ENCODE assay signal across 8 mouse cellular contexts in genomic region chr12:3981350-3982131, GRCm38 (mm10). TPM values are rescaled to one million over a fixed set of nuclear protein-coding genes. Genes with fewer than 3 reads are reported as not detected.
A peak's percentile ranks its signal among the peaks of the same experiment; 100 is the strongest.
DNase-seq lines count a peak whose midpoint lies in the region; ATAC-seq and TF ChIP-seq lines count a peak whose summit lies in the region.

No protein-coding gene starts in this region.

- peak; percentile 99 for DNase-seq in ES-E14 (ENCODE audit: low read depth, low spot score)
- DNase-seq in cerebellum, adult 11 months: peak; percentile 75
- DNase-seq in forebrain, embryonic 14.5 days (ENCODE audit: low spot score): peak; percentile 87
- peak; percentile 80 to 83 for DNase-seq in heart, postnatal 14 days
- peak; percentile 68 for DNase-seq in large intestine, adult 2 months (ENCODE audit: low read depth, low spot score)
- peak; percentile 86 for DNase-seq in testis, postnatal 10 days (ENCODE audit: low spot score)

- in situ Hi-C loops in ES-E14 (cut with MboI; ENCODE audit: low sequenced_read_pairs in 2 of 2, unreplicated experiment in 2 of 2): loop anchor here in 1 of 2 experiments (5.0 kb wide), 1 partner anchor 96 kb away; no protein-coding TSS in a partner anchor

- intact Hi-C loops in heart, postnatal 14 days (cut with DNase I): no loop called here

- peak overlapping the region; percentile 81 for H3K4me2 ChIP-seq in forebrain, embryonic 14.5 days (ENCODE audit: low read length)
- H3K4me2 ChIP-seq in liver, embryonic 16.5 days (ENCODE audit: low read depth, low read length): peak overlapping the region; percentile 66
- peak overlapping the region; percentile 90 for H3K4me2 ChIP-seq in neural tube, embryonic 12.5 days (replicated peaks)

- H3K4me3 ChIP-seq in ES-E14 (ENCODE audit: insufficient read depth in 1 of 2, low read depth in 1 of 2, low read length in 2 of 2, poor library complexity in 1 of 2, severe bottlenecking in 1 of 2): peak overlapping the region; percentile 85 to 99
- H3K4me3 ChIP-seq in forebrain, embryonic 14.5 days (ENCODE audit: low read depth, low read length): peak overlapping the region; percentile 35
- peak overlapping the region; percentile 46 for H3K4me3 ChIP-seq in liver, embryonic 16.5 days (ENCODE audit: low read depth, low read length)
- peak overlapping the region; percentile 27 for H3K4me3 ChIP-seq in neural tube, embryonic 12.5 days

- peak overlapping the region; percentile 72 for H3K9ac ChIP-seq in ES-E14 (ENCODE audit: insufficient read depth, low read depth, low read length, poor library complexity, severe bottlenecking)
- peak overlapping the region; percentile 56 for H3K9ac ChIP-seq in forebrain, embryonic 14.5 days (ENCODE audit: low read length)
- H3K9ac ChIP-seq in liver, embryonic 16.5 days (ENCODE audit: low read depth, low read length): 0 out of 2 replicates have a peak overlapping the region, but pooled peaks have one; percentile 34
- H3K9ac ChIP-seq in neural tube, embryonic 12.5 days: peak overlapping the region; percentile 46

- WGBS in forebrain, embryonic 14.5 days: 1% methylated on average over 40 of the region's 41 CpGs
- WGBS in large intestine, adult 2 months: under 1% methylated on average over 41 of the region's 41 CpGs
- WGBS in liver, embryonic 16.5 days (ENCODE audit: insufficient replicate concordance): under 1% methylated on average over 41 of the region's 41 CpGs
- WGBS in neural tube, embryonic 12.5 days: 1% methylated on average over 40 of the region's 41 CpGs

- H3K36me3 ChIP-seq in ES-E14 (ENCODE audit: control insufficient read depth, insufficient read depth, low read length, poor library complexity, severe bottlenecking): no peaks in the 10 kb centered on the region
- peaks cover 36% of the 10 kb centered on the region for H3K36me3 ChIP-seq in forebrain, embryonic 14.5 days (ENCODE audit: control insufficient read depth, insufficient read depth, low read length)
- no peaks in the 10 kb centered on the region for H3K36me3 ChIP-seq in liver, embryonic 16.5 days (ENCODE audit: control insufficient read depth, insufficient read depth)
- peaks cover 46% of the 10 kb centered on the region for H3K36me3 ChIP-seq in neural tube, embryonic 12.5 days

- peaks cover 4 to 10% of the 10 kb centered on the region in 2 experiments; a peak in 3 of 4 replicates for H3K4me1 ChIP-seq in ES-E14 (ENCODE audit: control insufficient read depth in 2 of 2, insufficient read depth in 2 of 2, low read length in 2 of 2, poor library complexity in 1 of 2)
- 0 out of 2 replicates have a peak, but pooled peaks cover 9% of the 10 kb centered on the region for H3K4me1 ChIP-seq in forebrain, embryonic 14.5 days (ENCODE audit: control insufficient read depth, insufficient read depth, low read length)
- H3K4me1 ChIP-seq in liver, embryonic 16.5 days (ENCODE audit: control insufficient read depth, low read depth, low read length): peaks cover 5% of the 10 kb centered on the region
- H3K4me1 ChIP-seq in neural tube, embryonic 12.5 days: peaks cover 10% of the 10 kb centered on the region; the same call in 1 of the 2 replicates

- no peaks in the 10 kb centered on the region for H3K27me3 ChIP-seq in forebrain, embryonic 14.5 days (replicated peaks; ENCODE audit: control insufficient read depth, insufficient read depth, low read length)
- peaks cover 9% of the 10 kb centered on the region for H3K27me3 ChIP-seq in liver, embryonic 16.5 days (ENCODE audit: control insufficient read depth, insufficient read depth, low read depth, low read length)
- 0 out of 2 replicates have a peak, but pooled peaks cover 3% of the 10 kb centered on the region for H3K27me3 ChIP-seq in neural tube, embryonic 12.5 days (replicated peaks)

- ATAC-seq in forebrain, embryonic 14.5 days: peak; percentile 88
- ATAC-seq in liver, embryonic 16.5 days (ENCODE audit: low read depth): peak; percentile 88
- ATAC-seq in neural tube, embryonic 12.5 days (ENCODE audit: low FRiP score, low read depth): peak; percentile 85

- no peak overlapping the region for H3K27ac ChIP-seq in ES-E14 (ENCODE audit: insufficient read depth, low read depth, low read length, poor library complexity, severe bottlenecking)
- peak overlapping the region; percentile 58; the same call in 1 of the 2 replicates for H3K27ac ChIP-seq in forebrain, embryonic 14.5 days (ENCODE audit: low read depth, low read length)
- no peak overlapping the region for H3K27ac ChIP-seq in liver, embryonic 16.5 days (ENCODE audit: low read length)
- no peak overlapping the region for H3K27ac ChIP-seq in neural tube, embryonic 12.5 days

- H3K9me3 ChIP-seq in ES-E14 (ENCODE audit: control insufficient read depth, insufficient read depth, low read depth, low read length): no peaks in the 10 kb centered on the region
- H3K9me3 ChIP-seq in forebrain, embryonic 14.5 days (replicated peaks; ENCODE audit: control insufficient read depth, low read length): no peaks in the 10 kb centered on the region
- H3K9me3 ChIP-seq in liver, embryonic 16.5 days (replicated peaks; ENCODE audit: control insufficient read depth, low read length): no peaks in the 10 kb centered on the region
- no peaks in the 10 kb centered on the region for H3K9me3 ChIP-seq in neural tube, embryonic 12.5 days

TF ChIP-seq in ES-E14, 5 proteins besides CTCF, POLR2A, EP300 and RAD21:
- TF ChIP-seq HCFC1 (IDR thresholded peaks at IDR 0.05; ENCODE audit: borderline replicate concordance, insufficient read depth, low read length) (no peak), ZNF384 (IDR thresholded peaks at IDR 0.05; ENCODE audit: low read depth, low read length) (no peak), ZC3H11A (IDR thresholded peaks at IDR 0.05; ENCODE audit: borderline replicate concordance, low read depth, low read length) (no peak), MAFK (IDR thresholded peaks at IDR 0.05; ENCODE audit: insufficient read depth, low read depth, low read length) (no peak), CHD2 (IDR thresholded peaks at IDR 0.05; ENCODE audit: low read depth, low read length) (no peak)

RNA-seq across cellular contexts. Expression of gene Pomc, which starts 26.8 kb away (rescaled TPM):
- total RNA-seq in ES-E14 (2012; rRNA removed): 5.2 and 5.7 TPM in 2 replicates
- 8.3 and 12.9 TPM in 2 replicates for polyA plus RNA-seq in forebrain, embryonic 14.5 days (2014; fragmentation: Nextera tagmentation; extraction: Ambion mirVana)
- under 1 TPM; 0.55 to 0.76 TPM for total RNA-seq in heart, postnatal 14 days (2021)
- polyA plus RNA-seq in large intestine, adult 2 months (2012; rRNA removed): 0.31 and 0.55 TPM in 2 replicates
- polyA plus RNA-seq in liver, embryonic 16.5 days (2015; fragmentation: Nextera tagmentation; extraction: Ambion mirVana): 0.28 and 0.34 TPM in 2 replicates
- polyA plus RNA-seq in neural tube, embryonic 12.5 days (2016; fragmentation: Nextera tagmentation; extraction: Ambion mirVana): 5.5 and 6.6 TPM in 2 replicates

RNA-seq across cellular contexts. Expression of gene Efr3b, which starts 57.2 kb away (rescaled TPM):
- total RNA-seq in ES-E14 (2012; rRNA removed): 3.5 and 5.1 TPM in 2 replicates
- 16.9 and 20.6 TPM in 2 replicates for polyA plus RNA-seq in forebrain, embryonic 14.5 days (2014; fragmentation: Nextera tagmentation; extraction: Ambion mirVana)
- total RNA-seq in heart, postnatal 14 days (2021): 10 to 100 TPM in 1 of 2 experiments, 1 to 10 TPM in 1; 9.4 to 10.1 TPM
- polyA plus RNA-seq in large intestine, adult 2 months (2012; rRNA removed): 0.92 and 5.7 TPM in 2 replicates
- polyA plus RNA-seq in liver, embryonic 16.5 days (2015; fragmentation: Nextera tagmentation; extraction: Ambion mirVana): 0.08 TPM in 2 replicates
- 31.2 and 34.7 TPM in 2 replicates for polyA plus RNA-seq in neural tube, embryonic 12.5 days (2016; fragmentation: Nextera tagmentation; extraction: Ambion mirVana)

Comparison
In these comparisons a context has a peak if more than half of its experiments do, and no peak if none do; other contexts are left out.
1. H3K4me3 ChIP-seq: peak in every context shown above with its lines; median percentile 92 in ES-E14; 46 in liver, embryonic 16.5 days; 35 in forebrain, embryonic 14.5 days; 27 in neural tube, embryonic 12.5 days.